Mouse (Mus musculus): ENCODE data around the gene Siae. TPM values are rescaled to one million over a fixed set of nuclear protein-coding genes. Genes with fewer than 3 reads are reported as not detected.
A peak's percentile ranks its signal among the peaks of the same experiment; 100 is the strongest.

Siae gene
- total RNA-seq, 2 experiments from 2014 or later, result 15.1 to 17.8 TPM

DNA sequence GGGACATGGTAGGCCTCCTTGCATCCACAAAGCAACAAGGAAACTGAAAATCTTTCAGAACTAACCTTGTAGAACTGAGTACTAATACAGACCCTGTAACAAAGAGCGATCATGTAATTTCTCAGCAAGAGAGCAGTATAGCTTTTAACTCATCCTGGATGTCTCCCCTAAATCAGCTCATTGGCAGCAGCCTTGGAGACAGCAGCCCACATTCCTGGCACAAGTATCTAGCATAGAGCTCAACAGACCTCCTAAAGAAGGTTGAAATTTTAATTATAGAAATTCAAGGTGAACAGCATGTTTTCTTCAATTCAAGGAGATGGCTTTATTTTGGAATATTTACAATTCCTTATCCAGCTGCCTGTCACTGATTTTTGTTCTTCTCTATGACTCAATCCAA, 125.6 kb downstream of the Siae start:
- DNase-seq, result no peak

DNA sequence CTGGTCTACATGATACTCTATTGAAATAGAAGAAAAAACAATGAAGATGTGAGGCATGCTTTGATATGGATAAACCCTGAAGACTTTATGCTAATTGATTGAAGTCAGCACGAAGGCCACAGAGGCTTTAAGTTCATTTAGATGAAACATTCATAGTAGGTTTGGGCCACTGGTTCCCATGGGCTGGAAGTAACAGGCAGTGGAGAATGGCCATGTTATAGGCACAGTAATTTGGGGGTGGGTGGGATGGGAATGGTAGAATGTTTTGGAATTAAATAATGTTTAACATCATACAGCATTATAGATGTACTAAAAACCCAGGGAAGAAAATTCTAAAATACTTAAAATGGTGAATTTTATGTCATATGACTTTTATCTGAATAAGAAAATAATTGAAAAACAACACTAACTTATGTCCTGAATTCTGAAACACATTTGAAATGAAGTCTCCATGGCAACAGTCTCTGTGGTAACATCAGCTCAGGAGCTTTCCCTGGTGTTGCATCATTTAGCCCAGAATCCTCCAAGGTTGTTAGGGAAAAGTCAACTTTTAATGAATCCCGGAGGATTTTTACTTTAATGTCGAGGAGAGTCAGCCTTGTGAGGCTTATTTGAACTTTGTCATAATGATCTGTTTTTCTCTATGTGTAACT, 131.9 kb downstream of the Siae start:
- DNase-seq, result no peak

DNA sequence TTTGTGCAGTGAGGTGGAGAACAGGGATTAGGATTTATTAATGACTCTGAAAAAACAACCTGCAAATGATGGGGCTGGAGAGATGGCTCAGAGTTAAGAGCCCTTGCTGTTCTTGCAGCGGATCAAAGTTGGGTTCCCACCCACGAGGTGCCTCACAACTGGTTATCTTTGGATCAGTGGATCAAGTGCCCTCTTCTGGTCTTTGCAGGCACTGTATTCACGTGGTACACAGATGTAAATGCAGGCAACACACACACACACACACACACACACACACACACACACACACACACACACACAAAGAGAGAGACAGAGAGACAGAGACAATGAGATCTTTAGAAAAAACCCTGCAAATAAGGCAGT, 132.4 kb downstream of the Siae start:
- DNase-seq, result no peak

- DNase-seq, result peak in 1 of 2 experiments; percentile 43
Measured at GRCm38 (mm10) chr9:37689970-37690686, 134.6 kb downstream of the Siae start.

Other genes starting within 250 kb of the Siae start
- 1 to 10 TPM; 2.1 TPM for gene Ccdc15, start 207.3 kb upstream of the Siae start, total RNA-seq (2021)
- under 1 TPM in 1 of 2 experiments, not detected in 1; 0.20 TPM for gene Hepacam, start 188.3 kb upstream of the Siae start, total RNA-seq (2021)
- gene Robo4, start 153.8 kb upstream of the Siae start, total RNA-seq (2021), result 10 to 100 TPM; 21.7 to 33.5 TPM
- under 1 TPM; 0.76 to 0.86 TPM for gene Robo3, start 122.5 kb upstream of the Siae start, total RNA-seq (2021)
- gene Msantd2, start 66.4 kb upstream of the Siae start, total RNA-seq (2021), result 10 to 100 TPM; 17.4 to 29.5 TPM
- gene Esam, start 27.6 kb upstream of the Siae start, total RNA-seq (2021), result 10 to 100 TPM; 30.5 to 46.0 TPM
- gene Vsig2, start 16.4 kb upstream of the Siae start, total RNA-seq (2021), result 1 to 10 TPM; 1.1 to 5.7 TPM
- gene Nrgn, start 2.8 kb upstream of the Siae start, total RNA-seq (2021), result 1 to 10 TPM; 1.2 to 3.8 TPM
- 1 to 10 TPM; 3.0 to 4.4 TPM for gene Spa17, start 58.0 kb downstream of the Siae start, total RNA-seq (2021)
- gene Tbrg1, start 101.6 kb downstream of the Siae start, total RNA-seq (2021), result 10 to 100 TPM; 82.0 to 91.9 TPM
- gene Panx3, start 113.5 kb downstream of the Siae start, total RNA-seq (2021), result under 1 TPM in 1 of 2 experiments, not detected in 1; 0.16 TPM
- not detected for gene Olfr160, start 160.6 kb downstream of the Siae start, total RNA-seq (2021)
- not detected for gene Olfr874, start 189.4 kb downstream of the Siae start, total RNA-seq (2021)
- gene Olfr875, start 216.2 kb downstream of the Siae start, total RNA-seq (2021), result not detected
- gene Olfr876, start 247.3 kb downstream of the Siae start, total RNA-seq (2021), result not detected

Measured in adrenal gland, postnatal 36 days (tissue).